Mouse (Mus musculus) WW6 (cell line): Measurements from ENCODE around the gene Gm6034.
"Not testable (repeated sequence)": the region's sequence is repeated elsewhere in the genome, so short reads cannot be mapped to it uniquely, and the experiment has no call there.

Experiments used
- DNase-seq: peaks from one replicate; pipeline ENCODE4 v3.0.0-alpha.2; 2013; ENCODE audit warnings: low read depth, low spot score

Gene Gm6034

DNA sequence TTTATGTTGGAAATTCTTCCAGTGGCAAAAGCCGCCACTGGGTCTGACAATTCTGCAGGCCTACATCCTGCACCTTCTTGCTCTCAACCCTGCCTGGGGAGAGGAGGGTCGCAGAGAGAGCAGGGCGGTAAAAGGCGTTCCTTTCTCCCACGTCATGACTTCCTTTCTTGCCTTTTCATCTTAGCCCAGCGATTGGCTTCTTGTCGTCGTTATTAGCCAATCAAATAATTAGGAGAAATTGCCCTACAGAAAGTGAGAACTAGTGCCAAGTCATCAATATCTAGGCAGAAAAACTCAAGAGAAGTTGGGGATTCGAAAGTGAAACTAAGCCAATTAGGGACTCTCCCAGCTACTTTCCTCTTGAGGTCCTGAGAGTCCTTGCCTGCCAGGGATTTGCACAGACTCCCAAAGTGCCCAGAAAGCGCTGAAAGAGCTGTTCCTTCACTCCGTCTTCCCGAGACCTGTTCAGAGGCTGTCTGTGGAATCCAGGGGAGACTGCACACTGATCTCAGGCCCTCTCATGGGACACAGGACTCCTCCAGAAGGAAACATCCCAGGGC, at the start of gene Gm6034, which contains the start of gene H2-T22:
TSS of gene Gm6034 (plus strand) at position 352 of the 560 bp plus-strand sequence.
TSS of gene H2-T22 (minus strand) at position 138 of the 560 bp plus-strand sequence.
- peak; percentile 31 for DNase-seq

GRCm38 (mm10) chr17:35993675-35994074, 49.1 kb upstream of the Gm6034 start:
- DNase-seq: peak; percentile 59

GRCm38 (mm10) chr17:35994175-35994878, 48.4 kb upstream of the Gm6034 start:
- DNase-seq: no peak

DNA sequence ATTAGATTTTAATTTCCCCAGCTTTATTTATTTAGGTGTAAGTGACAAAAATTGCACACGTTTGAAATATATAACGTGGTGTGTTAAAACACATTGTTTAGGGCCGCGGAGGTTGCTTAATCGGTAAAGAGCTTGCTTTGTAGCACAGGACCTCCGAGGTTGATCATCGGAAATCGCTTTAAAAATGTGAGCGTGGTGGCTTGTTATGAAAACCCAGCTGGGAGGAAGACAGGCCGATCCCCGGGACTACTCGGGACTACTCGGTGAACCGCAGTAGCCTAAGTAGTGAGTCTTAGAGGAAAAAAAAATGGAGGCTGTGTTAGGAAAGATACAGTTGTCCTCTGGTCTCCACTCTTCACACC, 47.9 kb upstream of the Gm6034 start:
- DNase-seq: no peak

DNA sequence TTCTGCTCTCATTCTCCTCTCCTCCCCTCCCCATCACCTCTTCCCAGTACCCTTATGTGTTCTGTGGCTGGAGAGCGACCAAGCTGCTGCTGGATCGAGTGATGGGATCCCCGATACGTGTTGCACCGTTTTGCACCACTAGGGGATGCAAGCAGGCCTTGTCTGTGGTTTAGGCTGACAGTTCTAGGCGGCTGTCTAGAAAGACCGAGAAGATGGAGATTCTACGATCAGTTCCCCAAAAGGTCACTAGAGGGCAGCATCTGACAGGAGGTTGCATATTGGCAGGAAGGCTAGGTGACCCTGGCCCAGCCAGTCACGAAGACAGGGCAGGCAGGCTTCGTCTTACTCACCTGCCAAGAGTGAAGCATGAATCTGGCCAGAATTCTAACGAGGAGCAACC, 45.8 kb upstream of the Gm6034 start:
- peak; percentile 89 for DNase-seq

DNA sequence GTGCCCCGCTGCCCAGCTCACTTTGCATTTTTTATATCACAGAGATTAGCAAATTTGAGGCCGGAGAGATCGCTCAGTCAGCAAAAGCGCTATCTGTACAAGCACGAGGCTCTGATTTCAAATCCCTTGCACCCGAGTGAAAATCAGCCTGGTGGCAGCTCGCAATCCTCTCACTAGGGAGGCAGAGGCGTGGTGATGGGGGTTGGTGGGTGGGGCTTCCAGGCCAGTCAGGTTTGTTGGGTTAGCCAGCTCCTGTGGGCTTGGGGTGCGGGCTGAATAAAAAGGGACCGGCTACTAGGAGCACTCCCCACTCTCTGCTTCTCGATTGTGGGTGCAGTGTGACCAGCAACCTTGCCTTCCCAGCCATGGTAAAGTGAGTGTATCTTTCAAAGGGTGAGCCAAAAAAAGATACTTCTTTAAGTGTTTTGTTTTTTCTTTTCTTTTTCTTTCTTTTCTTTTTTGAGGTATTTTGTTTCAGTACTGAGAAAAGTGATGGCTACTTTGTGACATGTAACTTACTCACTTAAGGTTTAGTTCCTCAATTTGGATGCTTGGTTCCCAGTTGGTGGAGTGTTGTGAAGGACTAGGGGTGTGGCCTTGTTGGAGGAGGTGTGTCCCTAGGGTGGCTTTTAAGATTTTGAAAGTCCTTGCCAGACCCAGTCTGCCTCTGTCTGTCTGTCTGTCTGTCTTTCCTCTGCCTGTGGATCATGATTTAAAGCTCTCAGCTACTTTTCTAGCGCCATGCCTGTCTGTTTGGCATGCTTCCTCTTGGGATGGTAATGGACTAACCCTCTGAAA, 44.8 kb upstream of the Gm6034 start:
- no peak for DNase-seq

- no peak for DNase-seq
Measured at GRCm38 (mm10) chr17:35998545-35999305, 44.0 kb upstream of the Gm6034 start.

DNA sequence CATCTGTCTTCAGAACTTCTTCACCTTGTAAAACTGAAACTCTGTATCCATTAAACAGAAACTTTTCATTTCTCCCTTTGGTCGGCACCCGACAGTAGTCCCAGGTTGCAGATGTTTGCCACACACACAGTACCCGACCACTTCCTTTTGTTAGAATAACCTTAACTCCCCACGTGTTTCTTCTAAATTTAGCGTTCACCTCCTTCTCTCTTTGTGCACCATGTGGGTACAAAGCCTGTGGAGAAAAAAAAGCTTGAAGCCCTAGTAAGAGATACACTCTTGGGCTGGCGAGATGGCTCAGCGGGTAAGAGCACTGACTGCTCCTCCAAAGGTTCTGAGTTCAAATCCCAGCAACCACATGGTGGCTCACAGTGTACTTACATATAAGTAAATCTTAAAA, 43.4 kb upstream of the Gm6034 start:
- no peak for DNase-seq

DNA sequence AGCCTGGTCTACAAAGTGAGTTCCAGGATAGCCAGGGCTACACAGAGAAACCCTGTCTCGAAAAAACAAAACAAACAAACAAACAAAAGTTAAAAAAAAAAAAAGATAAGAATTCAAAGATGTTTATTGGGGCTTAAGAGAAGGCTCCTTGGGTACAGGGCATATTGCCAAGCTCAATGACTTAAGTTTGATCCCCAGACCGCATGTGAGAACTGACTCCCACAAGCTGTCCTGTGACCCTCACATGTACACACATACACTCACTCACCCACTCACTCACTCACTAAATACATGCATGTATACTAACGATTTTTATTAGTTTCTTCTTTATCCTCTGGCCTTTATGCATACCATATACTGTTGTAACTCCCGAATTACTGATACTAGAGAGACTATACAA, 42.4 kb upstream of the Gm6034 start:
- no peak for DNase-seq

GRCm38 (mm10) chr17:36001121-36001897, 41.5 kb upstream of the Gm6034 start:
- DNase-seq: no peak

DNA sequence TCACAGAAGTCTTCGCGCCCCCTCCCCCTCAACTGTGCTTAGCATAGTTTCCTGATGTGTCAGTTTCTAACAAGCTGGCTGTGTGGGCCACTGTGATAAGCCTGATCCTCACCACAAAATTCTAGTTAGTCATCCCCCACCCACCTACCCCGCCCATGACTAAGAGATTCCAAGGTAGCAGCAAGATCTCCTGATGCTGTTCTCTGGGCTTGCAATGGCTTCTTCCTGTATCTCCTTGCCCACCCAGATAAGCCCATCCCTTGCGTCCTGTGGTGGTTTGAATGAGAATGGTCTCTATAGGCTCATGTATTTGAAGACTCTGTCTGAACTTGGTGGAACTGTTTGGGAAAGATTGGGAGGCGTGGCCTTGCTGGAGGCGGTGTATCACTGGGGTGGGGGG, 40.8 kb upstream of the Gm6034 start:
- DNase-seq: no peak

DNA sequence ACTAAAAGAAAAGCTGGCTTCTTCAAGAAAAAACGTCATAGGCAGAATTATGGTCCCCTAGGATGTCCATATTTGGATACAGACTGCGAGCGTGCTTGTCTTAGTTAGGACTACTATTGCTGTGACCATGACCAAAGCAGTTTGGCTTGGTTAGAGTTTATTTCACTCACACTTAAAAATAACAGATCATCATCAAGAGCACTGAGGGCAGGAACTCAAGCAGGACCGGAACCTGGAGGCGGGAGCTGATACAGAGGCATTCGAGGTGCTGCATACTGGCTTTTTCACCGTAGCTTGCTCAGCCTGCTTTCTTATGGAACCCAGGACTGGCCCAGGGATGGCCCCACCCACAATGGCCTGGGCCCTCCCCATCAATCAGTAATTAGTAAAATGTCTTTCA, 39.4 kb upstream of the Gm6034 start:
- DNase-seq: no peak

GRCm38 (mm10) chr17:36004409-36004808, 38.4 kb upstream of the Gm6034 start:
- not testable (repeated sequence) for DNase-seq

- DNase-seq: no peak
Measured at GRCm38 (mm10) chr17:36014977-36015376, 27.8 kb upstream of the Gm6034 start.

GRCm38 (mm10) chr17:36017046-36017445, 25.7 kb upstream of the Gm6034 start:
- DNase-seq: no peak

GRCm38 (mm10) chr17:36018979-36019378, 23.8 kb upstream of the Gm6034 start:
- no peak for DNase-seq

DNA sequence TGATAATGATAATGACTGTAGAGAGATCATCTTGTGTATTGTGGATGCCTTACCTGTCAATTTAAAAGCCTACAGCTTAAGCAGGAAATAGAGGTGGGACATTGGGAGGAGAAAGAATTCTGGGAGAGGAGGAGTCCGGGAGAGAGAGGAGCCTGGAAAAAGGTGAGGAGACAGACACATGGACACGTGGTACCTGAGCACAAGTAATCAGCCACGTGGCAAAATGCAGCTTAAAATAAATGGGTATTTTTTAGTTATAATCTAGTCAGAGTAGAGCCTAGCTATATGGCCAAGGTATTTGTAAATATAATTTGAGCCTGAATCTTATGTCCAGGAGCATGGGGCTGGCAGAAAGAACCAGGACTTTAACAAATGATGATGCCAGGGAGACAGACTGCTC, 23.2 kb upstream of the Gm6034 start:
- DNase-seq: no peak

GRCm38 (mm10) chr17:36020191-36021073, 22.3 kb upstream of the Gm6034 start, which contains the start of gene H2-T24:
H2-T24 (minus strand) TSS chr17:36020560.
- no peak for DNase-seq

DNA sequence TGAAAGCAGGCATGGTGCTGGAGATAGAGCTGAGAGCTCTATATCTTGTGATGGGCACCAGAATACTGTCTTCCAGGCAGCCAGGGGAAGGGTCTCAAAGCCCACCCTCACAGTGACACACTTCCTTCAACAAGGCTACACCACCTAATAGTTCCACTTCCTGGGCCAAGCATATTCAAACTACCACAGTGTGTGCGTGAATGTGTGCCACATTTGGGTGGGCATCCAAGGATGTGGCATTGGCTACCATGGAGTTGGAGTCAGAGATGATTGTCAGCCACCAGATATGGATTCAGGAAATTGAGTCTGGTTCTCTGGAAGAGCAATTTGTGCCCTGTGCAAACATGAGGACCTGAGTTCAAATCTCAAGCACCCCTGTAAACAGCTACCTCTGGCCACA, 21.5 kb upstream of the Gm6034 start:
- DNase-seq: no peak

DNA sequence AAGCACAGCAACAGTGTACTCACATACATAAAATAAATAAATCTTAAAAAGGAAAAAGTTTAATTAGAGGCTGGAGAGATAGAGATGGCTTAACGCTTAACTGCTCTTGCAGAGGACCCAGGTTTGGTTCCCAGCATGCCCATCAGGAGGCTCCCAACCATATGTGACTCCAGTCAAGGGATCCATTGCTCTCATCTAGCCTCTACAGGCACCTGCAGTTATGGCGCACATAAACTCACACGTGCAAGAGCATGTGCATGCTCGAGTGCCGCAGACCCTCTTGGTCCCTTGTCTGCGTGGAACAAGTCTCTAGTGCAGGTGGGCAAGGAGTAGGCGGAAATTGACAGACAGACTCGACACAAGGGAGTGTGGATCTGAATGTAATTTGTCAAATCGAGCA, 20.7 kb upstream of the Gm6034 start:
- no peak for DNase-seq
